Mouse (Mus musculus) kidney, postnatal 4 days (tissue): ENCODE measurements around the gene Otof.

ENCODE experiments used
- DNase-seq, 2 experiments: peaks; one replicate each; pipeline ENCODE4 v3.0.0; 2021; ENCODE audit warnings: mixed read lengths in 2 of 2

Gene Otof

GRCm38 (mm10) chr5:30423121-30423520 lies 38.6 kb downstream of the Otof start:
- no peak for DNase-seq

GRCm38 (mm10) chr5:30416665-30417064 lies 45.1 kb downstream of the Otof start:
- no peak for DNase-seq

- DNase-seq, result no peak
Observed at GRCm38 (mm10) chr5:30415876-30416275, 45.9 kb downstream of the Otof start.

- no peak for DNase-seq
Observed at GRCm38 (mm10) chr5:30415381-30415780, 46.4 kb downstream of the Otof start.

- DNase-seq, result no peak
Observed at GRCm38 (mm10) chr5:30411524-30411923, 50.2 kb downstream of the Otof start.

- DNase-seq, result peak; percentile 36 to 51
Observed at GRCm38 (mm10) chr5:30406876-30407275, 54.9 kb downstream of the Otof start.

- no peak for DNase-seq
Observed at GRCm38 (mm10) chr5:30401165-30401564, 60.6 kb downstream of the Otof start.

- DNase-seq, result no peak
Observed at GRCm38 (mm10) chr5:30400521-30400920, 61.2 kb downstream of the Otof start.

- peak; percentile 85 to 86 for DNase-seq
Observed at GRCm38 (mm10) chr5:30391473-30391872, 70.3 kb downstream of the Otof start.

- no peak for DNase-seq
Observed at GRCm38 (mm10) chr5:30389836-30390235, 71.9 kb downstream of the Otof start.

- no peak for DNase-seq
Observed at GRCm38 (mm10) chr5:30387726-30388125, 74.0 kb downstream of the Otof start.

- peak in 1 of 2 experiments; percentile 10 for DNase-seq
Observed at GRCm38 (mm10) chr5:30382876-30383275, 78.9 kb downstream of the Otof start.

GRCm38 (mm10) chr5:30369426-30369825 lies 92.3 kb downstream of the Otof start:
- DNase-seq, result peak in 1 of 2 experiments; percentile 17

GRCm38 (mm10) chr5:30367405-30367804 lies 94.3 kb downstream of the Otof start:
- DNase-seq, result no peak

- DNase-seq, result peak in 1 of 2 experiments; percentile 17
Observed at GRCm38 (mm10) chr5:30358436-30359099, 103.2 kb downstream of the Otof start.

- DNase-seq, result no peak
Observed at GRCm38 (mm10) chr5:30356647-30357046, 105.1 kb downstream of the Otof start.

GRCm38 (mm10) chr5:30355559-30356159 lies 106.1 kb downstream of the Otof start:
- DNase-seq, result no peak

GRCm38 (mm10) chr5:30355114-30355513 lies 106.6 kb downstream of the Otof start:
- DNase-seq, result no peak

- no peak for DNase-seq
Observed at GRCm38 (mm10) chr5:30353605-30354004, 108.1 kb downstream of the Otof start.

GRCm38 (mm10) chr5:30343886-30344285 lies 117.8 kb downstream of the Otof start:
- DNase-seq, result no peak

- peak; percentile 81 to 84 for DNase-seq
Observed at GRCm38 (mm10) chr5:30343107-30343506, 118.6 kb downstream of the Otof start.

- no peak for DNase-seq
Observed at GRCm38 (mm10) chr5:30342601-30343015, 119.1 kb downstream of the Otof start.

- no peak for DNase-seq
Observed at GRCm38 (mm10) chr5:30341601-30342365, 119.9 kb downstream of the Otof start.

GRCm38 (mm10) chr5:30340815-30341214 lies 120.9 kb downstream of the Otof start:
- no peak for DNase-seq
